ENCODE assay signal across 1 mouse cellular context in genomic region chr14:87084906-87085305, GRCm38 (mm10). TPM values are rescaled to one million over a fixed set of nuclear protein-coding genes. Genes with fewer than 3 reads are reported as not detected.
"Had no signal": no experiment of that assay in that cellular context is flagged by ENCODE, and none has a peak within 500 bp of the region (broad histone marks: within the 10 kb centered on the region; RNA-seq: fewer than 3 reads in every experiment).

No protein-coding gene starts in this region.

RNA-seq across cellular contexts. Expression of gene Diaph3, which starts 56.1 kb away (rescaled TPM):
- polyA plus RNA-seq: liver, adult 2 months had no signal
